Mouse (Mus musculus) neural tube, embryonic 14.5 days (tissue): ENCODE measurements around the gene Ccdc42. TPM values are rescaled to one million over a fixed set of nuclear protein-coding genes. Genes with fewer than 3 reads are reported as not detected.

Experiments used
- ATAC-seq: fragments of 200-750 bp; cut with Nextera tagmentation; 2 replicates; pipeline ENCODE4 v1.8.0; 2017; ENCODE audit warnings: low read depth, mild to moderate bottlenecking, moderate TSS enrichment, moderate library complexity
- H3K27ac ChIP-seq: fragments of 300-500 bp; sonication (generic); 2 replicates; pipeline ENCODE4 v1.5.1; 2014; ENCODE audit warnings: low read depth, mild to moderate bottlenecking, control low read depth, low read length, moderate library complexity, mixed read lengths
- H3K27me3 ChIP-seq: fragments of 300-500 bp; sonication (generic); 2 replicates; pipeline ENCODE4 v1.6.1; 2014; ENCODE audit warnings: low read length; ENCODE audit not compliant: control insufficient read depth, insufficient read depth
- H3K36me3 ChIP-seq: fragments of 300-500 bp; sonication (generic); 2 replicates; pipeline ENCODE4 v1.6.1; 2014; ENCODE audit warnings: low read length, mixed read lengths; ENCODE audit not compliant: control insufficient read depth, insufficient read depth
- H3K4me1 ChIP-seq: fragments of 300-500 bp; sonication (generic); 2 replicates; pipeline ENCODE4 v1.6.1; 2014; ENCODE audit warnings: low read length; ENCODE audit not compliant: control insufficient read depth, insufficient read depth
- H3K4me2 ChIP-seq: fragments of 300-500 bp; sonication (generic); 2 replicates; pipeline ENCODE4 v1.6.1; 2014; ENCODE audit warnings: mild to moderate bottlenecking, low read depth, low read length, control low read depth
- H3K4me3 ChIP-seq: fragments of 300-500 bp; sonication (generic); 2 replicates; pipeline ENCODE4 v1.5.1; 2014; ENCODE audit warnings: low read depth, low read length, control low read depth, mixed read lengths
- H3K9ac ChIP-seq: fragments of 300-500 bp; sonication (generic); replicated peaks from 2 replicates; pipeline ENCODE4 v1.6.1; 2014; ENCODE audit warnings: low read depth, mild to moderate bottlenecking, control low read depth, low read length, mixed read lengths
- H3K9me3 ChIP-seq: fragments of 300-500 bp; sonication (generic); 2 replicates; pipeline ENCODE4 v1.6.1; 2016; ENCODE audit warnings: low read length; ENCODE audit not compliant: control insufficient read depth
- WGBS: fragments of 180-500 bp; shearing (Covaris S2); extraction: QIAGEN DNeasy Blood & Tissue Kit; methylation state at CpG from one replicate; pipeline ENCODE4 v1.1.7; 2014; 5-methylcytosine and 5-hydroxymethylcytosine counted together
- polyA plus RNA-seq: library from polyadenylated mRNA; unstranded; fragments of >200 nt; fragmentation: Nextera tagmentation; extraction: Ambion mirVana; gene quantifications from 2 replicates; pipeline ENCODE4 v1.2.1, GENCODE M21; 2014

Ccdc42 gene
- polyA plus RNA-seq, result not detected in 2 replicates

- Histone ChIP-seq H3K9ac (no peak within 1 kb of the TSS), H3K36me3 (no peaks in the 10 kb centered on the region), H3K4me2 (no peak within 1 kb of the TSS), H3K27ac (no peak within 1 kb of the TSS), H3K27me3 (no peaks in the 10 kb centered on the region), H3K4me3 (no peak within 1 kb of the TSS), H3K9me3 (no peaks in the 10 kb centered on the region), H3K4me1 (no peaks in the 10 kb centered on the region)
- no peak for ATAC-seq
- 70% methylated on average over 5 of the region's 5 CpGs for WGBS
Observed at GRCm38 (mm10) chr11:68586721-68587120, at the start of gene Ccdc42. Gene Ccdc42 (plus strand): TSS chr11:68587021.

- Histone ChIP-seq H3K4me1 (no peaks in the 10 kb centered on the region), H3K4me3 (no peak overlapping the region), H3K27me3 (no peaks in the 10 kb centered on the region), H3K9ac (no peak overlapping the region), H3K36me3 (no peaks in the 10 kb centered on the region), H3K4me2 (no peak overlapping the region), H3K9me3 (no peaks in the 10 kb centered on the region), H3K27ac (no peak overlapping the region)
- WGBS, result 66% methylated on average over 5 of the region's 5 CpGs
- no peak for ATAC-seq
Observed at GRCm38 (mm10) chr11:68539621-68540020, 47.2 kb upstream of the Ccdc42 start.

- Histone ChIP-seq H3K4me3 (no peak overlapping the region), H3K9ac (no peak overlapping the region), H3K27me3 (no peaks in the 10 kb centered on the region), H3K27ac (no peak overlapping the region), H3K36me3 (no peaks in the 10 kb centered on the region), H3K4me2 (no peak overlapping the region), H3K4me1 (no peaks in the 10 kb centered on the region), H3K9me3 (no peaks in the 10 kb centered on the region)
- WGBS, result 12% methylated on average over 8 of the region's 8 CpGs
- ATAC-seq, result no peak
Observed at GRCm38 (mm10) chr11:68544554-68544953, 42.3 kb upstream of the Ccdc42 start.

- 60% methylated on average over 7 of the region's 7 CpGs for whole genome bisulfite sequencing
- no peak for ATAC-seq
- Histone ChIP-seq H3K9ac (no peak overlapping the region), H3K9me3 (no peaks in the 10 kb centered on the region), H3K27me3 (no peaks in the 10 kb centered on the region), H3K4me2 (no peak overlapping the region), H3K27ac (no peak overlapping the region), H3K4me1 (no peaks in the 10 kb centered on the region), H3K36me3 (no peaks in the 10 kb centered on the region), H3K4me3 (no peak overlapping the region)
Observed at GRCm38 (mm10) chr11:68545172-68545571, 41.6 kb upstream of the Ccdc42 start.

GRCm38 (mm10) chr11:68545682-68546222 lies 41.1 kb upstream of the Ccdc42 start:
- no peaks in the 10 kb centered on the region for H3K27me3 ChIP-seq
- no peak overlapping the region for H3K27ac ChIP-seq
- no peaks in the 10 kb centered on the region for H3K4me1 ChIP-seq
- no peaks in the 10 kb centered on the region for H3K9me3 ChIP-seq
- WGBS, result 87% methylated on average over 8 of the region's 8 CpGs
- no peak overlapping the region for H3K9ac ChIP-seq
- H3K36me3 ChIP-seq, result no peaks in the 10 kb centered on the region
- H3K4me2 ChIP-seq, result no peak overlapping the region
- H3K4me3 ChIP-seq, result no peak overlapping the region
- no peak for ATAC-seq

- H3K9me3 ChIP-seq, result no peaks in the 10 kb centered on the region
- 58% methylated on average over 2 of the region's 2 CpGs for WGBS
- no peak overlapping the region for H3K9ac ChIP-seq
- H3K36me3 ChIP-seq, result no peaks in the 10 kb centered on the region
- H3K27ac ChIP-seq, result no peak overlapping the region
- no peak overlapping the region for H3K4me3 ChIP-seq
- H3K27me3 ChIP-seq, result no peaks in the 10 kb centered on the region
- H3K4me1 ChIP-seq, result no peaks in the 10 kb centered on the region
- ATAC-seq, result no peak
- H3K4me2 ChIP-seq, result no peak overlapping the region
Observed at GRCm38 (mm10) chr11:68547484-68547883, 39.3 kb upstream of the Ccdc42 start.

GRCm38 (mm10) chr11:68549597-68549996 lies 37.2 kb upstream of the Ccdc42 start:
- no peak for ATAC-seq
- H3K27ac ChIP-seq, result no peak overlapping the region
- no peak overlapping the region for H3K4me3 ChIP-seq
- no peak overlapping the region for H3K9ac ChIP-seq
- H3K4me1 ChIP-seq, result no peaks in the 10 kb centered on the region
- no peaks in the 10 kb centered on the region for H3K36me3 ChIP-seq
- H3K27me3 ChIP-seq, result no peaks in the 10 kb centered on the region
- H3K4me2 ChIP-seq, result no peak overlapping the region
- H3K9me3 ChIP-seq, result no peaks in the 10 kb centered on the region
- WGBS, result 57% methylated on average over 3 of the region's 3 CpGs

GRCm38 (mm10) chr11:68550358-68550757 lies 36.5 kb upstream of the Ccdc42 start:
- Histone ChIP-seq H3K4me1 (no peaks in the 10 kb centered on the region), H3K4me2 (no peak overlapping the region), H3K4me3 (no peak overlapping the region), H3K9ac (no peak overlapping the region), H3K36me3 (no peaks in the 10 kb centered on the region), H3K27me3 (no peaks in the 10 kb centered on the region), H3K27ac (no peak overlapping the region), H3K9me3 (no peaks in the 10 kb centered on the region)
- no peak for ATAC-seq
- WGBS, result 75% methylated on average over 4 of the region's 4 CpGs

- no peak overlapping the region for H3K9ac ChIP-seq
Observed at GRCm38 (mm10) chr11:68553981-68554471, 32.8 kb upstream of the Ccdc42 start.

More at GRCm38 (mm10) chr11:68553981-68554471, 32.8 kb upstream of the Ccdc42 start:
- Histone ChIP-seq H3K4me3 (no peak overlapping the region), H3K4me2 (no peak overlapping the region), H3K9me3 (no peaks in the 10 kb centered on the region), H3K36me3 (no peaks in the 10 kb centered on the region), H3K27ac (no peak overlapping the region), H3K27me3 (peaks cover 4% of the 10 kb centered on the region; the same call in 1 of the 2 replicates), H3K4me1 (peaks cover 4% of the 10 kb centered on the region; the same call in 1 of the 2 replicates)
- ATAC-seq, result no peak
- WGBS, result 48% methylated on average over 8 of the region's 8 CpGs
